Mouse (Mus musculus): ENCODE data around the gene Frat1. TPM values are rescaled to one million over a fixed set of nuclear protein-coding genes. Genes with fewer than 3 reads are reported as not detected.

Gene Frat1
- polyA plus RNA-seq, 1 experiment: 72.2 TPM

DNA sequence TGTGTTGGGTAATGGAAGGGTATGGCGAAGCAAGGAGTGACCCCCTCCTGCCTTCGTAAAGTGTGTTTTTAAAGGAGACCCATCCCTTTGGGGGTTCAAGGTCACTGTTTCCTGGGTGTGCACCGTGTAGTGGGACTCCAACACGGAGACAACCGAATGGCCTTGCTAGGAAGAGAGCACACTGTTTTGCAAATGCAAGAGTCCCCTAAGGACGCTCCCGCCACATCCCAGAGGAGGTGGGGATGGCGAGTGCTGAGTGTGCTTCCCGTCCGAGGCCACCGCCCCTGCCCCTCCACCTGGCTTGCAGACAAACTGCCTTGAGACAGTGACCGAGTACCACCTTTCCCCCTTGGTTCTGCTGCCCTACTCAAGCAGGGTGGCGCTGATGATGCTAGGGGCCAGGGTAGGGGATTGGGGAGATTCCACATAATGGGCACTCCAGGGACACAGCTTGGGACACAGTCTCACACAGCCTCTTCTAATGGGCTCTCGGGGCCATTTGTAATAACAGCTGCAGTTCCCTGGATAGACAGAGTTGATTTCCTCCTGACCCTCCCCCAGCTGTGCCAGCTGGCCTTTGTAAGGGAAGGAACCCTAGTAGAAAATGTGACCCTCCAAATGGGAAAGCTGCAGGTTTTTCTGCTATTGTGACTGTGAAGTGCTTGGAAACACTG lies 2.1 kb downstream of the Frat1 start:
- no peak for TF ChIP-seq GATA1 (IDR thresholded peaks at IDR 0.05; ENCODE audit: low read length)

DNA sequence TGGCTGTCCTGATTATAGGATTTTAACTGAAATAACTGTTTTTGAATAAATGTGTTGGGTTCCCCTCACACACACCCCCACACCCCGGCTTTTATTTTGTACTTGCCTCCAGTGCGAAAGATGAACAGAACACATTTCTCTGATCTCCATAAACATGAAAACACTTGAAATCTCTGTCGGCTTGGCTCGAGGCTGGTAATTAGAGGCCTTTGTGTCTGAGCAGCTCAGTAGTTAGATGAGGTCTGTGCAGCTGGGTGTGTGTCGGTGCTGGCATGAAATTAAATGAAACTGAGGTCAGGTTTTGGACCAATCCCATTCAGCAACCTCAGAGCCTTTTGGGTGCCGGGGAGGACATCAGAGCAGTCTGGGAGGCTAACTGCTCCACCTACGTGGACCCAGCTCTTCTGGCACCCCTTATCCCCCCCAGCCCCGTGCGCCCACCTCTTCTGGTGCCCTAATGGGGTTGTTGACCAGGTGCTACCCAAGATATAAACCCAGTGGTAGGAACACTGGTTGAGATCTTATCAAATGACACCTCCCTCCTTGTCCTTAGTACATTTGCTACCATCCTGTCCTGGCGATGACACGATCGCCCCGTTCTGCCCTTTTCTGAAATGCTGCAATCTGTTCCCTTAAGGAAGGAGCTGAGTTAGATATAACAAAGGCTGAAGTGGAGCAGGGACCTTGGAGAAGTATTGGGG lies 2.9 kb downstream of the Frat1 start:
- TF ChIP-seq GATA1 (IDR thresholded peaks at IDR 0.05; ENCODE audit: low read length): no peak

DNA sequence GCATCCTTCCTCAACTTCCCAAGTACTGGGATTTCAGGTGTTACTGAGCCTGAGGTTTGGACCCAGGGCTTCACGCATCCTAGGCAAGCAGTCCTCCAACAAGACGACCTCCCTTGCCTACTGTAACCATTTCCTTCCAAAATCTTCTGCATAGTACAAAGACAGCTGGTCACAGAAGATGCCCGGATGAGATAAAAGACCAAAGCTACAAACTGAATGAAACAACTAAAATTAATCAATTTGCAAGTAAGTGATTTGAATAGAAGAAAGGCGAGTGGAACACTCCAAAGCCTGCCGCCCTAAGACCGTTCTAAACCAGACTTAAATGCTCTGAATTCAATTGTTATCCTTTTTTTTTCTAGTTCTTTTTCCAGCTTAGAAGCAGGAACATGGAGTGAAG lies 5.6 kb downstream of the Frat1 start:
- no peak for TF ChIP-seq GATA1 (IDR thresholded peaks at IDR 0.05; ENCODE audit: low read length)

DNA sequence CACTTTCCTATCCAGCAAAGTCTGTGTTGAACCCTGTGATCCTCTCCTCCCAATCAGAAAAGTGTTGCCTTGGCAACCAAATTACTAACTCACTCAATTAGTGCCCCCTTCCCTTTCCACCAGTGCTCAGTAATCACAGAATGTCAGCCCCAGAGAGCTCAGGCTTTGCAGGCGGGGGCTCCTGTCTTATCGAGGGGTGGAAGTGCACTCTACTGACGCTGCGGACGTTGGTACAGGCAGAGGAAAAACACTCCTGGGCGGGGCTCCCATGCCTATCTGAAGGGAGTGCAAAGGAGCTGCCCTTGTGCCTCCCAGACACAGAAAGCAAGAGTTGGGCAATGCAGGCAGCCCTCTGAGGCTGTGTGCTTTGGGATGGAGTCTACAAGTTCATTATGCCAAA lies 6.0 kb downstream of the Frat1 start:
- TF ChIP-seq GATA1 (IDR thresholded peaks at IDR 0.05; ENCODE audit: low read length): no peak

DNA sequence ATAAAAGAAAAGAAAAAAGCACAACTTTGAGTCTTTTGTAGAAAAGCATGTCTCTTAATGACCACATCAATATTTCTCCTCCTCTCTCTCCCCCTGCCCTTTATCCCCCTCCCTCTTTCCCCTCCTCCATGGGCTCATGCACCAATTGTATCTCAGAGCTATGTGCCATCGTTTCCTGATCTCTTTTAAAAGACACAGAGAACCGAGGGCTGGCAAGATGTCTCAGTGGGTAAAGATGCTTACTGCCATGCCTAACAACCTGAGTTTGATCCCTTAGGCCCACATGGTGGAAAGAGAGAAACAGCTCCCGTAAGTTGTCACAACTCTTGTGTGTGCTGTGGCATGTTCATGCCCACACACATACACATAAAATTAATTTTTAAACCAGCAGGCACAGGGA lies 6.9 kb downstream of the Frat1 start:
- TF ChIP-seq GATA1 (IDR thresholded peaks at IDR 0.05; ENCODE audit: low read length): no peak

DNA sequence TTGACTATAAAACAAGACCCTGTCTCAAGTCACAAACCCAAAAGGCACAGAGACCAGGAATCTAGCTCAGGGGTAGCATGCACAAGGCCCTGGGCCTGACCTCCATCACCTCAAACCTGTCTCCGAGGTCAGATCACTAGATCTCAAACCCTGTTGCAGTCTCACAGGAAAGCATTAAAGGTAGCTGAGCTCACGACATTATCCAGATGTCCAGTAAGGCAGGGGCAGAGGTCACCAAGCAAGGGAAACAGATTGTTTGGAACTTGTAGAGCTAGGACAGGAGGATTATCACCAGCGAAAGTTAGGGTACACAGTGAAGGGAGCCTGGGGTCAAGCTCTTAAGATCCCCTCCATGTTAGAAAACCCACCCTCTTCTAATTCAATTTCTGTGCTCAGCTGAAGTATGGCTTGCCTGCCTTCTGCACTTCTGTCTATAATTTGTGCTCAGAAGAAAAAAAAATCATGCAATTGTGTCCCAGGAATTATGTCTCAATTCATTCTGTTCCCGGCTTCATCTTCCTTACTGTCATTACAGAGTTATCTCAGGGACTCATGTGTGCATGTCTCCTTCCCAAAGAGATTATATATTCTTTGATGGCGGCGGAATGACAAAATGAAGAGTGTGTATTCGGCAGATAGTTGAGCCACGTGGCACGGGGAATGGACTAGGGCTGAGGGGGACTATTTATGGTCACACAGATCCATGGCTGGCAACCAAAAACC lies 7.6 kb downstream of the Frat1 start:
- peak; percentile 37 for TF ChIP-seq GATA1 (IDR thresholded peaks at IDR 0.05; ENCODE audit: low read length)

DNA sequence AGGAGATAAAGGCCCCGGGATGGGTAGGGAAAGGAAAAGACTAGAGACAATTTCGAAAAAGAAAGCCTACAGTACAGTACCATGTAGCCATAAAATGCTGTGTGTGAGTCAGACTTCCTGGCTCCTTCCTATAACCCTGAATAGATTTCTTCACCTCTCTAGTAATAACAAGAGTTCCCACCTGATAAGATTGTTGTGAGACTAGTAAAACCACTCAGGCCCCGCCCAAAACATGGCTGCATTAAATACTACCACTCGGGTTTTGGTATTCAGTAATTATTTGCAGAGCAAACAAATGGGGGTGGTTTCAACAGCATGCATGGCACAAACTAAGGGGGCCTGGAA lies 8.1 kb downstream of the Frat1 start:
- no peak for TF ChIP-seq GATA1 (IDR thresholded peaks at IDR 0.05; ENCODE audit: low read length)

DNA sequence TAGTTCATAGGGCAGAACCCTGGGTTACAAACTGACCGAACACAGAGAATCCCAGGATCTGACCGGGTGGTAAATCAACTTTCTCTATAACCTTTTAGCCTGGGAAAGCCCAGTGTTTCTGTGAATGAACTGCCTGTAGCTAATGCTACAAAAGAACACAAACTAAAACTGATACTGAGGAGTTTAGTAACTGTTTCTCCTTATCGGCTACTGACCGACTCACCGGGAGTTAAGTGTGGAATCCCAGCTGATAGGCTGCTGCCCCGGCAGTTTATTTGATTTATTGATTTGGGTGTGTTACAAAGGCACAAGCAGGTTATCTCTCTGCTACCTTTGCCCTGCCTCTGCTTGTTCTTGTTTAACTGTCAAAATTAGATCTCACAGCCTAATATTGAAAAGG lies 9.0 kb downstream of the Frat1 start:
- TF ChIP-seq GATA1 (IDR thresholded peaks at IDR 0.05; ENCODE audit: low read length): peak; percentile 74

DNA sequence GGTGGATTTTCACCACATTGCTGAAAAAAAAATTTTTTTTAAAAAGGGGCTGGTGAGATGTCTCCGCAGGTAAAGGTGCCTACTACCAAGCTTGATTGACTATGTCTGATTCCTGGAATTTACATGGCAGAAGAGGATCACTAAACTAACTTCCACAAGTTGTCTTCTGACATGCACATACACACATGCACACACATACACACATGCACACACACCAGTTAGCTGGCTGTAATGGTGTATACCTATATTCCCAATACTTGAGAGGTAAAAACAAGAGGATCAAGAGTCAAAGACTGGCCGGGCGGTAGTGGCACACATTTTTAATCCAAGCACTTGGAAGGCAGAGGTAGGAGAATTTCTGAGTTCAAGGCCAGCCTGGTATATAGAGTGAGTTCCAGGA lies 9.9 kb downstream of the Frat1 start:
- no peak for TF ChIP-seq GATA1 (IDR thresholded peaks at IDR 0.05; ENCODE audit: low read length)

DNA sequence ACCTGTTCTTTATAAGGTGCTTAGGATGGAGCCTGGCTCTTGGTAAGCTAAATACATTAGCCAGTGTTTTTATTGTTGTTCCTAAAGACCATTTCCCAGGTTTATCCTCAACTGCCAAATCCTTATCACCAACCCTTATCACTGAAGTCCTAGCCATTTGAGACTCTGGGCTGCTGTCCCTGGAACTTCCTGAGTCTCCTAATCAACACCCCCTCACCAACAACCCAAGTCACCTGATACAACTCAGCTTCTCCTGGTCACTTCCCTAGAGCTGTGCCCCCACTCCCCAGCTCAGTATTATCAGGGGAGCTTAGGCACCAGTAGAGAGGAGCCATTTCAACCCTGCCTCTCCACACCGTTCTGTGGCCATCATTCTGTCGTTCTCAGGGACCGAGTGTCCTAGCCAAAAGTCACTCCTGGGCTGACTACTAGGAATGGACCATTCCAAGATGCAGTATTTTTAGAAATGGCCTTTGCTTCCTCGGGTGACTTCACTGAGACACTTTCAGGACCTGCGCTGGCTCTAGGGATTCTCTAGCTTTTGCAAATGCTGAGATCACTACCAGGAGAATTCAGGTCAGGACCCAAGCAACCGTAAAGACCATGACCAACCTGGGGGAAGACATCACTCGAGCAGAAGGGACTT lies 11.5 kb downstream of the Frat1 start:
- TF ChIP-seq GATA1 (IDR thresholded peaks at IDR 0.05; ENCODE audit: low read length): no peak

DNA sequence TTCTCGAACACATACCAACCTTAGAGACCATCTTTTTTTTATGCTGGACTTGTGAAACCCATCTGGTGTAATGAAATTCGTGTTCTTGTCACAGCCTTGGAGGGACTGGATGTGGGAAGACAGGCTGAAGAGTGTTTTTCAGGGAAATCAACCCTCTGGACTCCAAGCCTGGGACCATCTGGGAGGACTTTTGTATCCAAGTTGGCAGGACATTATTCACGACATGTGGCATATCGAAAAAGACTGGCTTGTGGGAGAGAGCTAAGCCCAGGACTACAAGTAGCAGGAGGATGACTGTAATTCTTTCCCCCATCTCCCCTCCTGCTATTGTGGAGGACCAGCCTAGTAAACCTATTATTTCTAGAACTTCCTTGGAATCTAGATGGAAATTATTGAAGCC lies 12.4 kb downstream of the Frat1 start:
- no peak for TF ChIP-seq GATA1 (IDR thresholded peaks at IDR 0.05; ENCODE audit: low read length)

DNA sequence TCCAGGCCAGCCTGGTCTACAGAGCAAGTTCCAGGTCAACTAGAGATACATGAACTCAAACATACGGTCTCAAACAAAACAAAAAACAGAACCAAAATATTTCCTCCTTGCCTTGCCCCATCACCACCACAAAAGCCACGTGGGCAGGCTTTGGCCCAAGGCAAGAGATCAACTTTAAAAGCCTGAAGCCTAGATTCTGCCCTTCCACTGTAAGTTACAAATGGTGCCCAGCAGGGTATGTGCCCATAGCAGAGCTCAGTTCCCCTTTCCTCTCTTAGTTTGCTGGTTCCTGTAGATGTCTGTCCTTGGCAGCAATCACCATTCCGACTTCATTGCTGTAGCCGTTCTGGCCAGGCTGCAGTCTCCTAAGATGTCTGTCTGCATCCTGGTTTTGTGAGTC lies 12.9 kb downstream of the Frat1 start:
- no peak for TF ChIP-seq GATA1 (IDR thresholded peaks at IDR 0.05; ENCODE audit: low read length)

DNA sequence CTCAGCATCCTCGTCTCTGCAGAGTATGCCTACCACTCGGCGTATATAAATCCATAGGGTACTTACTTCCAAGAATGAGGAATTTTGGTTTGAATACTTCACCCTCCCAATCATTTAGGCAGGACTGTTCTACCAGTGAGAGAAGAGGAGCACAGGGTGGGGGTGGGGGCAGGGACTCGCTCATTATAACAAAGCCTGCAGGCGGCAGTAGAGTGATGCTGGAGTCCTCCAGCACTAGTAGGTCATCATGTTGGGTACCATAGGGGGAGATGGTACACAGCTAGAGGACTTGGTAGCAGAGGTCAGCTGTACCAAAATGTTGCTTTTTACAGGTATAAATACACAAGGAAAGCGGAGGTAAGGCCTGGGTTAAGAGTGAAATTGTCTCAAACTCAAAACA lies 14.6 kb downstream of the Frat1 start:
- TF ChIP-seq GATA1 (IDR thresholded peaks at IDR 0.05; ENCODE audit: low read length): no peak

DNA sequence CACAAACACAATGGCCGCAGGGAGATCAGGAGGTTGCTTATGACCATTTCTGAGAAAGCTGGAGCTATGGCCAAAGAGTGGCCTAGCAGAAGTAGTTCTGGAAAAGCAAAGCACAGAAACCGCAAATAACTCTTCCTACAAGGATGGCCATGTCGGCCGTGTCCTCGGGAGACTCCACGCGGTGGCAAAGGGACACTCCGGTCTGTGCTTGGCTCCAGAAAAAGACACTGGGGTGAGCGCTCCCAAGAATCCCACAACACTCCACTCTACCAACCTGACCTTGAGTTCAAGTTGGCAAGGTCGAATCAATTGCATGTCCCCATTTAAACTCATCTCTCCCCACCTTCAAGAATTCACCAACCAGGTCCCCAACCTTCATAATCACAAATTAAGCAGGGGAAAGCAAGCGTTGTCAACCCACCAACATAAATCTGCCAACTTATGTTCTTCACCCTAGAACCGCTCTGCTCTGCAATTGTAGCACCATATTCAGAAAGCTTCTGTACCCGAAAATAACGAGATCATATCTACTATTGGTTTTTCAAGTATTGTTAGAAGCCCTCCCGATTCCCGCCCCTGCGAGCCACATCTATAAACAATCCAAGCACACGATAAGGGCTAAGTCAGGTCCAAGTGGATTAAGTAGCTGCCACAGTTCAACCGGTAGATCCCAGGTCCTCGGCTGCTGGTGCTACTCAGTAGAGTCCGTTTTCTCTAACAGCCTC lies 16.8 kb downstream of the Frat1 start:
- no peak for TF ChIP-seq GATA1 (IDR thresholded peaks at IDR 0.05; ENCODE audit: low read length)

DNA sequence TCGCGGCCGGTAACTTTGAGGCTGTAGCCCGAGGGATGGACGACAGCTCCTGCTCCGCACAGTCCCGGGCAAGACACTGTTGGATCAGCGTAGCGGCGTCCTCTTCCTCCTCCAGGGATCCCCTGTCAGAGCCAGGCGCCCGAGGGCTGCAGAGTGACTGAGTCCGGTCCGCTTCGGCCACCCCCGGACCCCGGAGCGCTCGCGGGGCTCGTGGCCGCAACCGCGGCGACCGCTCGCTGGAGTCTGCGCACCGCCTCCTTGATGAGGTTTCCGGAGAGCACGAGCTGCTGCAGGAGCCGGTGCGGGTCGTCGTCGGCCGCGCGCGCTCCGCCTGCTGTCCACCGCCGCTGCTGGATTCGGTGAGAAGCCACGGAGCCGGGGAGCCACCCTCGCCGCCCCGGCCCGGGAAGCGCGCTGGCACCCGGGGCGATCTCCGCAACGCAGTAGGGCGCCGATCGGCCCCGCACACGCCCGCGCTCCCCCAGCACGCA lies 17.4 kb downstream of the Frat1 start:
- no peak for TF ChIP-seq GATA1 (IDR thresholded peaks at IDR 0.05; ENCODE audit: low read length)

Measured in G1E-ER4 (cell line).